Comparison of ENCODE assay signal across 9 mouse cellular contexts in genomic region chr12:72461191-72461893, GRCm38 (mm10). TPM values are rescaled to one million over a fixed set of nuclear protein-coding genes. Genes with fewer than 3 reads are reported as not detected.
DNase-seq lines count a peak whose midpoint lies in the region; ATAC-seq lines count a peak whose summit lies in the region.
"Had no signal": no experiment of that assay in that cellular context is flagged by ENCODE, and none has a peak within 500 bp of the region (broad histone marks: within the 10 kb centered on the region; RNA-seq: fewer than 3 reads in every experiment).

No protein-coding gene starts in this region.

- no peaks in the 10 kb centered on the region for H3K36me3 ChIP-seq in forebrain, embryonic 12.5 days (replicated peaks)
- H3K36me3 ChIP-seq in forebrain, embryonic 11.5 days (ENCODE audit: control insufficient read depth, insufficient read depth, low read length), result no peaks in the 10 kb centered on the region
- no peaks in the 10 kb centered on the region for H3K36me3 ChIP-seq in lung, embryonic 16.5 days (ENCODE audit: control insufficient read depth, insufficient read depth, low read length)

- H3K27me3 ChIP-seq in forebrain, embryonic 12.5 days, result no peaks in the 10 kb centered on the region
- no peaks in the 10 kb centered on the region for H3K27me3 ChIP-seq in forebrain, embryonic 11.5 days (ENCODE audit: control insufficient read depth, insufficient read depth, low read length)
- H3K27me3 ChIP-seq in lung, embryonic 16.5 days (ENCODE audit: control insufficient read depth, insufficient read depth, low read depth, low read length), result no peaks in the 10 kb centered on the region

- no peaks in the 10 kb centered on the region for H3K4me1 ChIP-seq in forebrain, embryonic 12.5 days
- no peaks in the 10 kb centered on the region for H3K4me1 ChIP-seq in forebrain, embryonic 11.5 days (replicated peaks; ENCODE audit: control insufficient read depth, insufficient read depth, low read length)
- H3K4me1 ChIP-seq in lung, embryonic 16.5 days (replicated peaks; ENCODE audit: control insufficient read depth, insufficient read depth, low read length), result no peaks in the 10 kb centered on the region

- peak; percentile 14; the same call in 1 of the 2 replicates for ATAC-seq in forebrain, embryonic 12.5 days (ENCODE audit: low FRiP score)
- no peak for ATAC-seq in forebrain, embryonic 11.5 days (replicated peaks; ENCODE audit: low FRiP score)
- peak; percentile 43; the same call in 1 of the 2 replicates for ATAC-seq in lung, embryonic 16.5 days (ENCODE audit: low read depth)
- ATAC-seq in megakaryocyte-erythroid progenitor cell, adult 5-6 weeks (replicated peaks; ENCODE audit: low FRiP score, low TSS enrichment, poor library complexity, severe bottlenecking), result peak; percentile 84

- DNase-seq in forebrain, embryonic 11.5 days (ENCODE audit: low spot score), result no peak
- no peak for DNase-seq in lung, postnatal 4 days
- peak; percentile 42 for DNase-seq in forelimb bud, embryonic 11.5 days (ENCODE audit: low read depth, low spot score)
- DNase-seq in right cerebral cortex, postnatal 25 days, result no peak
- no peak for DNase-seq in urinary bladder, adult 2 months (ENCODE audit: low spot score)

- WGBS in forebrain, embryonic 12.5 days, result 59% methylated on average over 11 of the region's 11 CpGs
- 58% methylated on average over 11 of the region's 11 CpGs for WGBS in forebrain, embryonic 11.5 days
- WGBS in lung, embryonic 16.5 days, result 40% methylated on average over 11 of the region's 11 CpGs

- H3K9me3 ChIP-seq in forebrain, embryonic 12.5 days, result no peaks in the 10 kb centered on the region
- H3K9me3 ChIP-seq in forebrain, embryonic 11.5 days (ENCODE audit: control insufficient read depth, low read length), result no peaks in the 10 kb centered on the region
- no peaks in the 10 kb centered on the region for H3K9me3 ChIP-seq in lung, embryonic 16.5 days (ENCODE audit: control insufficient read depth, low read length)

- H3K9ac ChIP-seq in forebrain, embryonic 12.5 days, result no peak overlapping the region
- H3K9ac ChIP-seq in forebrain, embryonic 11.5 days (ENCODE audit: low read length), result no peak overlapping the region
- no peak overlapping the region for H3K9ac ChIP-seq in lung, embryonic 16.5 days (ENCODE audit: low read length)

- no peak overlapping the region for H3K27ac ChIP-seq in forebrain, embryonic 12.5 days
- H3K27ac ChIP-seq in forebrain, embryonic 11.5 days (ENCODE audit: low read depth, low read length), result no peak overlapping the region
- H3K27ac ChIP-seq in lung, embryonic 16.5 days (ENCODE audit: low read length), result no peak overlapping the region
- H3K27ac ChIP-seq: layer of hippocampus, adult 2 months had no signal

- H3K4me3 ChIP-seq in forebrain, embryonic 12.5 days (replicated peaks), result no peak overlapping the region
- H3K4me3 ChIP-seq in forebrain, embryonic 11.5 days (ENCODE audit: low read depth, low read length), result no peak overlapping the region
- no peak overlapping the region for H3K4me3 ChIP-seq in lung, embryonic 16.5 days (ENCODE audit: low read length)
- H3K4me3 ChIP-seq: layer of hippocampus, adult 2 months had no signal

- H3K4me2 ChIP-seq in forebrain, embryonic 12.5 days, result no peak overlapping the region
- no peak overlapping the region for H3K4me2 ChIP-seq in forebrain, embryonic 11.5 days (ENCODE audit: low read depth, low read length, severe bottlenecking)
- H3K4me2 ChIP-seq in lung, embryonic 16.5 days (ENCODE audit: low read depth, low read length), result peak overlapping the region; percentile 4; the same call in 1 of the 2 replicates

RNA-seq across cellular contexts. Expression of gene Lrrc9, which starts 19.7 kb away (rescaled TPM):
- polyA plus RNA-seq in forebrain, embryonic 12.5 days (2016; fragmentation: Nextera tagmentation; extraction: Ambion mirVana), result 2.3 and 3.4 TPM in 2 replicates
- polyA plus RNA-seq in forebrain, embryonic 11.5 days (2014; fragmentation: Nextera tagmentation; extraction: Ambion mirVana), result 2.6 and 2.8 TPM in 2 replicates
- polyA plus RNA-seq in lung, embryonic 16.5 days (2015; fragmentation: Nextera tagmentation; extraction: Ambion mirVana), result 0.50 and 1.1 TPM in 2 replicates
- 1.3 TPM in 1 of 2 replicates, not detected in the other for total RNA-seq in megakaryocyte-erythroid progenitor cell, adult 5-6 weeks (2014; fragmentation: Nextera tagmentation)
- total RNA-seq in megakaryocyte-erythroid progenitor cell, adult 5-6 weeks (2017), result not detected in 2 replicates
- polyA plus RNA-seq in urinary bladder, adult 2 months (2012; rRNA removed), result 0.07 TPM in 2 replicates

RNA-seq across cellular contexts. Expression of gene Rtn1, which starts 52.5 kb away (rescaled TPM):
- polyA plus RNA-seq in forebrain, embryonic 12.5 days (2016; fragmentation: Nextera tagmentation; extraction: Ambion mirVana), result 588 and 653 TPM in 2 replicates
- 235 and 273 TPM in 2 replicates for polyA plus RNA-seq in forebrain, embryonic 11.5 days (2014; fragmentation: Nextera tagmentation; extraction: Ambion mirVana)
- 14.6 and 18.2 TPM in 2 replicates for polyA plus RNA-seq in lung, embryonic 16.5 days (2015; fragmentation: Nextera tagmentation; extraction: Ambion mirVana)
- not detected in 2 replicates for total RNA-seq in megakaryocyte-erythroid progenitor cell, adult 5-6 weeks (2014; fragmentation: Nextera tagmentation)
- total RNA-seq in megakaryocyte-erythroid progenitor cell, adult 5-6 weeks (2017), result not detected in 2 replicates
- polyA plus RNA-seq in urinary bladder, adult 2 months (2012; rRNA removed), result 2.8 and 2.9 TPM in 2 replicates

Comparison
In these comparisons a context has a peak if more than half of its experiments do, and no peak if none do; other contexts are left out.
1. RNA of gene Rtn1, which starts 52.5 kb away (polyA plus RNA-seq): 588 to 653 TPM in forebrain, embryonic 12.5 days and 235 to 273 TPM in forebrain, embryonic 11.5 days; 14.6 to 18.2 TPM in lung, embryonic 16.5 days and 2.8 to 2.9 TPM in urinary bladder, adult 2 months; every median in the first group is over 10 times any median in the second.